Mouse (Mus musculus) testis, adult 2 months (tissue): ENCODE measurements around the gene Rnf151.

Experiments used
- CTCF ChIP-seq: fragments of 200-500 bp; IDR thresholded peaks from 2 replicates; pipeline ENCODE4 v1.5.1; 2012; ENCODE audit warnings: low read depth, mild to moderate bottlenecking, inconsistent platforms, low read length, moderate library complexity; ENCODE audit not compliant: control insufficient read depth, insufficient read depth, insufficient replicate concordance
- POLR2A ChIP-seq: fragments of 200-500 bp; IDR thresholded peaks from 2 replicates; pipeline ENCODE4 v1.6.1; 2012; ENCODE audit warnings: low read depth, mild to moderate bottlenecking, inconsistent platforms, low read length, moderate library complexity; ENCODE audit not compliant: control insufficient read depth

GRCm38 (mm10) chr17:24719494-24720222, 1.8 kb upstream of the Rnf151 start:
- TF ChIP-seq CTCF (0 out of 2 replicates have a peak, but pooled peaks have one; percentile 8), POLR2A (peak; percentile 99)
